In genomic region chr4:41759656-41760287, GRCm38 (mm10) we compare ENCODE assay signal across 8 mouse cellular contexts. TPM values are rescaled to one million over a fixed set of nuclear protein-coding genes. Genes with fewer than 3 reads are reported as not detected.
DNase-seq lines count a peak whose midpoint lies in the region; ATAC-seq and TF ChIP-seq lines count a peak whose summit lies in the region.

No protein-coding gene starts in this region.

- H3K9me3 ChIP-seq in neural tube, embryonic 11.5 days (ENCODE audit: control insufficient read depth, low read length): no peaks in the 10 kb centered on the region
- no peaks in the 10 kb centered on the region for H3K9me3 ChIP-seq in forebrain, embryonic 15.5 days

- H3K36me3 ChIP-seq in neural tube, embryonic 11.5 days (ENCODE audit: control insufficient read depth, insufficient read depth, low read length): no peaks in the 10 kb centered on the region; the same call in 1 of the 2 replicates
- no peaks in the 10 kb centered on the region for H3K36me3 ChIP-seq in forebrain, embryonic 15.5 days
- H3K36me3 ChIP-seq in small intestine, adult 2 months (ENCODE audit: control insufficient read depth, insufficient read depth, low read length): peaks cover 12% of the 10 kb centered on the region

- no peaks in the 10 kb centered on the region for H3K27me3 ChIP-seq in neural tube, embryonic 11.5 days (ENCODE audit: control insufficient read depth, insufficient read depth, low read length)
- H3K27me3 ChIP-seq in forebrain, embryonic 15.5 days: no peaks in the 10 kb centered on the region
- no peaks in the 10 kb centered on the region for H3K27me3 ChIP-seq in small intestine, adult 2 months (ENCODE audit: control insufficient read depth, insufficient read depth, low read length)

- no peak for ATAC-seq in neural tube, embryonic 11.5 days (ENCODE audit: insufficient read depth, low FRiP score, low TSS enrichment)
- ATAC-seq in forebrain, embryonic 15.5 days (replicated peaks): no peak

- H3K27ac ChIP-seq in neural tube, embryonic 11.5 days (ENCODE audit: low read depth, low read length): no peak overlapping the region
- H3K27ac ChIP-seq in forebrain, embryonic 15.5 days (replicated peaks): 0 out of 2 replicates have a peak overlapping the region, but pooled peaks have one; percentile 1
- H3K27ac ChIP-seq in small intestine, adult 2 months (ENCODE audit: insufficient read depth, low read depth, low read length): peak overlapping the region; percentile 84

- intact Hi-C loops in left cerebral cortex, postnatal 4 days (cut with DNase I): no loop called here

- H3K4me1 ChIP-seq in neural tube, embryonic 11.5 days (ENCODE audit: control insufficient read depth, insufficient read depth, low read length): peaks cover 16% of the 10 kb centered on the region
- peaks cover 42% of the 10 kb centered on the region for H3K4me1 ChIP-seq in forebrain, embryonic 15.5 days
- peaks cover 14% of the 10 kb centered on the region for H3K4me1 ChIP-seq in small intestine, adult 2 months (ENCODE audit: control insufficient read depth, insufficient read depth, insufficient read length, low read length)

- 41% methylated on average over 6 of the region's 6 CpGs for WGBS in neural tube, embryonic 11.5 days
- 43% methylated on average over 6 of the region's 6 CpGs for WGBS in forebrain, embryonic 15.5 days
- 26% methylated on average over 6 of the region's 6 CpGs for WGBS in small intestine, adult 2 months

- peak overlapping the region; percentile 30 for H3K9ac ChIP-seq in neural tube, embryonic 11.5 days (ENCODE audit: low read length)
- 0 out of 2 replicates have a peak overlapping the region, but pooled peaks have one; percentile 29 for H3K9ac ChIP-seq in forebrain, embryonic 15.5 days (replicated peaks)

- peak overlapping the region; percentile 53 for H3K4me2 ChIP-seq in neural tube, embryonic 11.5 days (ENCODE audit: low read depth)
- H3K4me2 ChIP-seq in forebrain, embryonic 15.5 days (replicated peaks): peak overlapping the region; percentile 43

- no peak for TF ChIP-seq POLR2A in small intestine, adult 2 months (IDR thresholded peaks at IDR 0.05; ENCODE audit: low read depth, low read length)

- no peak for TF ChIP-seq CTCF in small intestine, adult 2 months (IDR thresholded peaks at IDR 0.05; ENCODE audit: extremely low read depth, insufficient read length, insufficient replicate concordance, low read depth, low read length)

- DNase-seq in neural tube, embryonic 11.5 days (ENCODE audit: low spot score): no peak
- no peak for DNase-seq in neural tube, embryonic 10.5 days (ENCODE audit: extremely low spot score, low spot score)
- peak; percentile 23 to 49 for DNase-seq in kidney, postnatal 25 days
- DNase-seq in left cerebral cortex, postnatal 4 days: no peak
- no peak for DNase-seq in frontal cortex, adult 2 months (ENCODE audit: extremely low spot score in 1 of 2, low spot score in 1 of 2)
- no peak for DNase-seq in urinary bladder, postnatal 36 days (ENCODE audit: low spot score in 2 of 2)

- peak overlapping the region; percentile 40 for H3K4me3 ChIP-seq in neural tube, embryonic 11.5 days (ENCODE audit: low read depth, low read length)
- peak overlapping the region; percentile 32 for H3K4me3 ChIP-seq in forebrain, embryonic 15.5 days
- peak overlapping the region; percentile 44 for H3K4me3 ChIP-seq in small intestine, adult 2 months (ENCODE audit: low read depth, low read length)

RNA-seq across cellular contexts. Expression of gene Sigmar1, which starts 3.8 kb away (rescaled TPM):
- polyA plus RNA-seq in neural tube, embryonic 11.5 days (2014; fragmentation: Nextera tagmentation; extraction: Ambion mirVana): 77.8 and 83.7 TPM in 2 replicates
- 46.3 and 46.5 TPM in 2 replicates for polyA plus RNA-seq in forebrain, embryonic 15.5 days (2015; fragmentation: Nextera tagmentation; extraction: Ambion mirVana)
- 28.1 and 44.0 TPM in 2 replicates for polyA plus RNA-seq in small intestine, adult 2 months (2012; rRNA removed)
- 10 to 100 TPM; 45.7 to 49.7 TPM for total RNA-seq in left cerebral cortex, postnatal 4 days (2021)
- 60.9 TPM in 2 replicates for polyA plus RNA-seq in frontal cortex, adult 2 months (2012; rRNA removed)

RNA-seq across cellular contexts. Expression of gene Galt, which starts 4.7 kb away (rescaled TPM):
- 22.7 and 25.3 TPM in 2 replicates for polyA plus RNA-seq in neural tube, embryonic 11.5 days (2014; fragmentation: Nextera tagmentation; extraction: Ambion mirVana)
- 22.7 and 23.5 TPM in 2 replicates for polyA plus RNA-seq in forebrain, embryonic 15.5 days (2015; fragmentation: Nextera tagmentation; extraction: Ambion mirVana)
- 57.5 and 104 TPM in 2 replicates for polyA plus RNA-seq in small intestine, adult 2 months (2012; rRNA removed)
- 10 to 100 TPM; 52.7 to 54.4 TPM for total RNA-seq in left cerebral cortex, postnatal 4 days (2021)
- 196 and 224 TPM in 2 replicates for polyA plus RNA-seq in frontal cortex, adult 2 months (2012; rRNA removed)

RNA-seq across cellular contexts. Expression of gene Ccl27a, which starts 14.3 kb away (rescaled TPM):
- 64.8 and 69.6 TPM in 2 replicates for polyA plus RNA-seq in neural tube, embryonic 11.5 days (2014; fragmentation: Nextera tagmentation; extraction: Ambion mirVana)
- polyA plus RNA-seq in forebrain, embryonic 15.5 days (2015; fragmentation: Nextera tagmentation; extraction: Ambion mirVana): 213 and 219 TPM in 2 replicates
- polyA plus RNA-seq in small intestine, adult 2 months (2012; rRNA removed): 11.7 and 14.6 TPM in 2 replicates
- 100 to 1,000 TPM; 256 to 262 TPM for total RNA-seq in left cerebral cortex, postnatal 4 days (2021)
- polyA plus RNA-seq in frontal cortex, adult 2 months (2012; rRNA removed): 373 and 441 TPM in 2 replicates

RNA-seq across cellular contexts. Expression of gene Arid3c, which starts 28.8 kb away (rescaled TPM):
- polyA plus RNA-seq in neural tube, embryonic 11.5 days (2014; fragmentation: Nextera tagmentation; extraction: Ambion mirVana): 1.2 and 2.0 TPM in 2 replicates
- 0.13 and 0.18 TPM in 2 replicates for polyA plus RNA-seq in forebrain, embryonic 15.5 days (2015; fragmentation: Nextera tagmentation; extraction: Ambion mirVana)
- 0.09 TPM in 1 of 2 replicates, not detected in the other for polyA plus RNA-seq in small intestine, adult 2 months (2012; rRNA removed)
- under 1 TPM; 0.22 to 0.26 TPM for total RNA-seq in left cerebral cortex, postnatal 4 days (2021)
- 0.12 and 0.17 TPM in 2 replicates for polyA plus RNA-seq in frontal cortex, adult 2 months (2012; rRNA removed)

RNA-seq across cellular contexts. Expression of gene Dctn3, which starts 36.8 kb away (rescaled TPM):
- polyA plus RNA-seq in neural tube, embryonic 11.5 days (2014; fragmentation: Nextera tagmentation; extraction: Ambion mirVana): 171 and 180 TPM in 2 replicates
- polyA plus RNA-seq in forebrain, embryonic 15.5 days (2015; fragmentation: Nextera tagmentation; extraction: Ambion mirVana): 304 and 307 TPM in 2 replicates
- polyA plus RNA-seq in small intestine, adult 2 months (2012; rRNA removed): 35.0 and 69.5 TPM in 2 replicates
- 100 to 1,000 TPM; 161 to 166 TPM for total RNA-seq in left cerebral cortex, postnatal 4 days (2021)
- polyA plus RNA-seq in frontal cortex, adult 2 months (2012; rRNA removed): 189 and 190 TPM in 2 replicates

Comparison
In these comparisons a context has a peak if more than half of its experiments do, and no peak if none do; other contexts are left out.
1. DNase-seq: peak in kidney, postnatal 25 days (2 of 2); none in neural tube, embryonic 11.5 days (single experiment), neural tube, embryonic 10.5 days (single experiment), left cerebral cortex, postnatal 4 days (single experiment), frontal cortex, adult 2 months (0 of 2) and urinary bladder, postnatal 36 days (0 of 2).
2. Peak in every context shown above with its lines, with median percentiles within 50 percentile points of each other: H3K4me3 ChIP-seq.